Mouse (Mus musculus) liver, embryonic 15.5 days (tissue): Measurements from ENCODE around the gene Fam107a. TPM values are rescaled to one million over a fixed set of nuclear protein-coding genes. Genes with fewer than 3 reads are reported as not detected.

ENCODE experiments used
- ATAC-seq: fragments of 200-750 bp; cut with Nextera tagmentation; 2 replicates; pipeline ENCODE4 v1.8.0; 2017; ENCODE audit warnings: moderate number of reproducible peaks, mild to moderate bottlenecking, moderate library complexity; ENCODE audit not compliant: insufficient read depth
- H3K27ac ChIP-seq: fragments of 300-500 bp; sonication (generic); replicated peaks from 2 replicates; pipeline ENCODE4 v1.5.1; 2015; ENCODE audit warnings: mild to moderate bottlenecking, inconsistent platforms
- H3K27me3 ChIP-seq: fragments of 300-500 bp; sonication (generic); 2 replicates; pipeline ENCODE4 v1.6.1; 2015; ENCODE audit warnings: mild to moderate bottlenecking, inconsistent platforms
- H3K36me3 ChIP-seq: fragments of 300-500 bp; sonication (generic); replicated peaks from 2 replicates; pipeline ENCODE4 v1.6.1; 2015; ENCODE audit warnings: moderate library complexity, mild to moderate bottlenecking, inconsistent platforms
- H3K4me1 ChIP-seq: fragments of 300-500 bp; sonication (generic); replicated peaks from 2 replicates; pipeline ENCODE4 v1.6.1; 2015; ENCODE audit warnings: inconsistent platforms
- H3K4me2 ChIP-seq: fragments of 300-500 bp; sonication (generic); 2 replicates; pipeline ENCODE4 v1.6.1; 2015; ENCODE audit warnings: moderate library complexity, mild to moderate bottlenecking, inconsistent platforms
- H3K4me3 ChIP-seq: fragments of 300-500 bp; sonication (generic); replicated peaks from 2 replicates; pipeline ENCODE4 v1.5.1; 2015; ENCODE audit warnings: mild to moderate bottlenecking, inconsistent platforms
- H3K9ac ChIP-seq: fragments of 300-500 bp; sonication (generic); 2 replicates; pipeline ENCODE4 v1.6.1; 2015; ENCODE audit warnings: moderate library complexity, mild to moderate bottlenecking, inconsistent platforms
- H3K9me3 ChIP-seq: fragments of 300-500 bp; sonication (generic); replicated peaks from 2 replicates; pipeline ENCODE4 v1.6.1; 2016; ENCODE audit warnings: inconsistent platforms
- WGBS: fragments of 180-500 bp; shearing (Covaris S2); methylation state at CpG from one replicate; pipeline ENCODE4 v1.1.7; 2015; ENCODE audit warnings: mixed read lengths; ENCODE audit not compliant: insufficient replicate concordance; 5-methylcytosine and 5-hydroxymethylcytosine counted together
- polyA plus RNA-seq: library from polyadenylated mRNA; unstranded; fragments of >200 nt; fragmentation: Nextera tagmentation; extraction: Ambion mirVana; gene quantifications from 2 replicates; pipeline ENCODE4 v1.2.1, GENCODE M21; 2015

Fam107a gene
- 0.07 TPM in 1 of 2 replicates, not detected in the other for polyA plus RNA-seq

DNA sequence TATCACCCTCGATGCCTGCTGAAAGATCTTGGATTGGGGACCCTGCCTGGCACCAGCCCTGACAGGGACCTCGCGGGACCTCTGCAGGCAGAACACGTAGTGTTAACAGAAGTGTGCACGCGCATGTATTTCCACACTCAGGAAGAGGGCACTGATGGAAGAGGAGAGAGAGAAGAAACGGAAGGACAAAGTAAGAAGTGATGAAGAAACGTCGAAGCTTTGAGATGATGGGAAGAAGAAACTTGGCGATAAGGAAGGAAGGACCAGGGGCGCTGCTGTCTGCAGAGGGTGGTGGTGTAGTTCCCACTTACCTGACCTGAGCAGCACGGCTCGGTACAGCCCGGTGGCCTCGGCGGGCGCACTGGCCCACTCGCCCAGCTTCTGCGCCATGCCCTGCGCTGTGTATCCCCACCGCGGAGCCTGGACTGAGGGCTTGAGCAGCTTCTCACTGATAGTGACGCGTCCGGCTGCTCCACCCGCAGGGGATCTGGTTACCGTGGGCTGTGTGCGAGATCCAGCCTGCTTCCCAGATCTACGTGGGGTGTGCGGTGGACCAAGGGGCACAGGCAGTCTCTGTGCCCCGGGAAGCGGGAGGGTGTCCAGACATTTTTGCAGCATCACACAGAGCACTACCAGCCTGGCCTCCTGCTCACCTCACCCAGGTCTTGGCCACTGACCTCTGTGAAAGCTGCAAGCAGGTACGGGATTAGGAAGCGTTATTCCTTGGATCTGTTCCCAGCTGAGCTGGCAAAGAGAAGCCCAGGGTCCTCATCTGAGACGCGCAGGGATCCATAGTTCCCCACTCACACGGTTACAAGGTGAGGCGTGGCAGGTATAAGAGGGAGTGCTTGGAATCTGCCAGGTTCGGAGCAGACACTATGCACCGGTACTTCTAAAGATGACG is at the start of gene Fam107a:
Gene Fam107a (minus strand): TSS at position 830 of the 904 bp plus-strand sequence.
- Histone ChIP-seq H3K4me1 (peaks cover 4% of the 10 kb centered on the region; the same call in 1 of the 2 replicates), H3K4me3 (no peak within 1 kb of the TSS), H3K9me3 (no peaks in the 10 kb centered on the region), H3K4me2 (peak within 1 kb of the TSS; percentile 38), H3K27me3 (peaks cover 39% of the 10 kb centered on the region), H3K36me3 (no peaks in the 10 kb centered on the region), H3K9ac (no peak within 1 kb of the TSS), H3K27ac (no peak within 1 kb of the TSS)
- 9% methylated on average over 41 of the region's 41 CpGs for WGBS
- no peak for ATAC-seq

DNA sequence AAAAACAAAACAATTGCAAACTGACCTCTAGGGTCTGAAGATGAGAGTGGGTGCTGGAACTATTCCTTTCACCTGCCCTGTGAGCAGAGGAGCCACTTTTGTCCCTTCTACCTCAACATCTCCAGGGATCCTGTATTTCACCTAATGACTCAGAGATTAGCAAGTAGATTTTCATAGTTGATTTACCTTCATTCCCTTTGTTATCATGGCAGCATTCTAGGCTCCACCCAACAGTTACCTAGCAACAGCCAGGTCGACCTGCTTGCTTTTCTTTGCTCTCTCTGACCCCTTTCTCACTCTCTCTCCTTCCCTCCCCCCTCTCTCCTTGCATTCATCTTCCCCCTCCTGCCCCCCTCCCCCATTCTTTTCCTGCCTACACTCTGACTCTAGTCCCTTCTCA is 49.3 kb upstream of the Fam107a start:
- Histone ChIP-seq H3K4me2 (no peak overlapping the region), H3K9ac (no peak overlapping the region), H3K27me3 (no peaks in the 10 kb centered on the region), H3K36me3 (no peaks in the 10 kb centered on the region), H3K27ac (no peak overlapping the region), H3K9me3 (no peaks in the 10 kb centered on the region), H3K4me3 (no peak overlapping the region), H3K4me1 (no peaks in the 10 kb centered on the region)
- WGBS = 3% methylated on average over 1 of the region's 1 CpGs
- no peak for ATAC-seq

DNA sequence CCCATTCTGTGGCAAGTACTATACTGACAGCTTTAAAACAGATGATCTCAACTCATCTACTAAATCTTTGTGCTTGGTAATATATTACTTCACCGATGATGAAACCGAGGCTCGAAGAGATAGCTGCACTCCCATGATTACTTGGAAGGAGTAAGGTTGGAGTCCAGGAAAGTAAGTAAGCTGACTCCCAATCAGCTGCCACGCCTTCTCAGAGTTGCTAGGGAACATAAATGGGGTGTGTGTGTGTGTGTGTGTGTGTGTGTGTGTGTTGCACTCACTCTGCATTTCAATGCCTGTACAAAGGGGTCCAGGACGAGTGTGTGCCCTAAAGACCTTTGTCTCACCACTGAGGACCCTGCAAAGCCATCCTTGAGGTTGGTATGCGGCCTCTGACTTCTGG is 48.0 kb upstream of the Fam107a start:
- no peak overlapping the region for H3K9ac ChIP-seq
- no peaks in the 10 kb centered on the region for H3K27me3 ChIP-seq
- no peaks in the 10 kb centered on the region for H3K9me3 ChIP-seq
- no peaks in the 10 kb centered on the region for H3K36me3 ChIP-seq
- H3K27ac ChIP-seq = no peak overlapping the region
- H3K4me2 ChIP-seq = no peak overlapping the region
- H3K4me1 ChIP-seq = no peaks in the 10 kb centered on the region
- no peak for ATAC-seq
- no peak overlapping the region for H3K4me3 ChIP-seq
- 56% methylated on average over 6 of the region's 6 CpGs for WGBS

DNA sequence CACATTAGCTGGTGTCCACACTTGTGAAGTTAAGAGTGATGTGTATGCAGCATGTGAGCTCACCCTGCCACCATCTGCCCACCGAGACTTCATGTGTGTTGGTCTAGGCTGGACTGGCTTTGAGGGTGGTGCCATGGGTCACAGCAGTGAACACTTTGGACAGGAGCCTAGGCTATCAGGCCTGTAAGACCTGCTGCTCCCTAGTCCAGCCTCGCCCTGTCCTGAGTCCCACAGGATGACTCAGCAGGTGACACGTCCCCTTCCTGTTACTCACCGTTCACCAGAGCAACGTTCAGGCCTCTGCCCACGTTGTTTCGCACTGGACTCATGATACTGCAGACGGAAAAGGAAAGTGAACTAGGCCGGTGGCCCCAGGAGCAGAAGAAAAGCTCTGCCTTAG is 39.0 kb upstream of the Fam107a start:
- no peak overlapping the region for H3K4me2 ChIP-seq
- H3K9ac ChIP-seq = no peak overlapping the region
- no peaks in the 10 kb centered on the region for H3K27me3 ChIP-seq
- WGBS = 26% methylated on average over 9 of the region's 9 CpGs
- no peak for ATAC-seq
- H3K36me3 ChIP-seq = no peaks in the 10 kb centered on the region
- no peaks in the 10 kb centered on the region for H3K9me3 ChIP-seq
- H3K27ac ChIP-seq = no peak overlapping the region
- no peaks in the 10 kb centered on the region for H3K4me1 ChIP-seq
- no peak overlapping the region for H3K4me3 ChIP-seq

DNA sequence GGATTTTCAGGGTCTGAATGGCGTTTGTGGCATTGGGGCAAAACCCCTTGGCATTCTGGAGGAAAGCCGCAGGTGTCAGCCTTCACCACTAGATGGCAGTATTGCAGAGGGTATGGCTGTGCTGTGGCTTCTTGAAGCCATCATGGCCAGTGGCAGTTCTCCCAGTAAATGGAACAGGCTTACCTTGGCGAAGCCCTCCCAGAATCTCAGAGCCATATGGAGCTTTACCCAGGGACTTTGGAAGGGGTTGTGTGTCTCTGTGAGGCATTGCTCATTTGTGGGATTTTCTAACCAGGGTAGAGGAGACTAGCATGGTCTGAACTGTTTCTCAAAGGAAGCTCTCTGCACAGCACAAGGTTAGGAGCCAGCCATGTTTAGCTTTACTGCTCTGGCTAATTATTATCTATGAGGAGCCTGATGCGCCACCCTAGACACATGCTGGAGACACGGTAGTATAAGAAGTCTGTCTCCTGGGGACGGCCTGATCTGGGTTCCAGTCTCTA is 38.2 kb upstream of the Fam107a start:
- Histone ChIP-seq H3K27ac (no peak overlapping the region), H3K9me3 (no peaks in the 10 kb centered on the region), H3K27me3 (no peaks in the 10 kb centered on the region), H3K4me3 (no peak overlapping the region), H3K4me2 (no peak overlapping the region), H3K36me3 (no peaks in the 10 kb centered on the region), H3K4me1 (no peaks in the 10 kb centered on the region), H3K9ac (no peak overlapping the region)
- 31% methylated on average over 6 of the region's 6 CpGs for WGBS
- peak; percentile 37; the same call in 1 of the 2 replicates for ATAC-seq

DNA sequence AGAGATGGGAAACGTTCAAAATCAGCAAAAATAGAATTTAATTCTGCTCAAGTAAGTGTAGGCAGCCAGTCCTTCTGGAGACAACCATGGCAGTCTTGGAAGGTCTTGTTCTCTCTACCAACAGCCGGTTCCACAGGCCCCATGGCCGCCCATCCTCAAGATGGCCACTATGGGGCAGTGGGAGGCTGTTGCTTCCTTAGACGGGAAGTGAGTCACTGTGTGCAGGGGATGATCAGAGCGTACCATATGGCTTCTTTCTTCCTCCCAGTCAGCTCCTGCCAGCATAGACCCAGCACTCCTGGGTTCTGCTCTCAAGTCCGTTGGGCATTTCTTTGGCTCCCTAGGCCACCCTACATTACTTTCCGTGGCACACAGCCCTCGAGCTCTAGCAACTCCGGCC is 31.1 kb upstream of the Fam107a start:
- no peak for ATAC-seq
- Histone ChIP-seq H3K9me3 (no peaks in the 10 kb centered on the region), H3K4me2 (no peak overlapping the region), H3K36me3 (no peaks in the 10 kb centered on the region), H3K4me1 (no peaks in the 10 kb centered on the region), H3K27ac (no peak overlapping the region), H3K9ac (no peak overlapping the region), H3K4me3 (no peak overlapping the region), H3K27me3 (no peaks in the 10 kb centered on the region)
- WGBS = 44% methylated on average over 9 of the region's 9 CpGs

DNA sequence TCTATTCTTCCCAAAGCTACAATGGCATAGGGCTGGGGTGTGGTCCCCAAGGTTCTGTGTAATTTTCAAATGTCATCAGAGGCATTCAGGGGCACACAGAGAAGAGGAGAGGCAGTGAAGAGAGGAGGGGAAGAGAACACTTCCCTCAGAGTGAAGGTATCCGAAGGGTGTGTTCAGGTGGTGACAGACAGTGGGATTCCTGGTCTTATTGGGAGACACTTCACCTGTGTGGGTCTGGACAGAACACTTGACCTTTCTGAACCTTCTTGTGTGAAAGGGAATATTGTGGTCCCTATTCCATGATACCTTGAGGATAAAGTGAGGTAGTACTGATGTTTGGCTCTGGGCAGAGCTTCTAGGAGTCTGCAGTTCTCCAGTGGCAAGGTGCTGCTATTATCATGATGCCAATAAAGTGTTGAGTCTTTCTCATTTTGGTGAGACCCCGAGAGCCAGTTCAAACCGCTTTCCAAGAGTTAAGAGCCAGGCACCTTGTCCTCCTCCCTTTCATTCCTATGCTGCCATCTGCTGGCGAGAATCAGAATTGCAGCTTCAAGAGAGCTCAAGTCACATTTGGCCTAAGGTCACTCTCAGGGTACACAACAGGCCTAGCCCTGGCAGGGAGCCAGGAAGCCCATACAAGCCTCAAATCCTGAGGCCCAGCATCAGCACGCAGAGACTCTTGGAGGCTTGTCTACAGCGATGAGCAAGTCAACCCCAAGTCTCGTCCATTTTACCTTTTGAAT is 28.6 kb upstream of the Fam107a start:
- no peak for ATAC-seq
- 16% methylated on average over 7 of the region's 7 CpGs for WGBS
- Histone ChIP-seq H3K36me3 (no peaks in the 10 kb centered on the region), H3K9me3 (no peaks in the 10 kb centered on the region), H3K9ac (no peak overlapping the region), H3K4me2 (no peak overlapping the region), H3K4me1 (no peaks in the 10 kb centered on the region), H3K4me3 (no peak overlapping the region), H3K27me3 (no peaks in the 10 kb centered on the region), H3K27ac (no peak overlapping the region)

DNA sequence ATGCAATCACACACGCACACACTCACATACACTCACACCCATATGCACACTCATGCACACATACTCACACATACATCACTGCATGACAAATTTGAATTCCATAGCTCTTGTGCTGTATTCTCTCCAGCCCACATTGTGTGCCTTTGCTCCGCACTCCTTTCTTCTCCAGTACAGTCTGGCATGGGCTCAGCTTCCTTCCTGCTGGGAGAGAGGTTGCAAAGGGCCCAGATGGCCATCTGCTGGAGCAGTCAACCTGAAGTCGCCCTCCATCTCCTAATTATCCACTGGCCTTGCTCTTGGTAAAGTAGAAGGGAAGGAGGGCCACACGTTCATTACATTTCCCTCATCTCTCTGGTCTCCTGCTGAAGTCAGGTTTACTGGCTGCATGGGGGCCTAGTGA is 27.7 kb upstream of the Fam107a start:
- no peaks in the 10 kb centered on the region for H3K36me3 ChIP-seq

DNA sequence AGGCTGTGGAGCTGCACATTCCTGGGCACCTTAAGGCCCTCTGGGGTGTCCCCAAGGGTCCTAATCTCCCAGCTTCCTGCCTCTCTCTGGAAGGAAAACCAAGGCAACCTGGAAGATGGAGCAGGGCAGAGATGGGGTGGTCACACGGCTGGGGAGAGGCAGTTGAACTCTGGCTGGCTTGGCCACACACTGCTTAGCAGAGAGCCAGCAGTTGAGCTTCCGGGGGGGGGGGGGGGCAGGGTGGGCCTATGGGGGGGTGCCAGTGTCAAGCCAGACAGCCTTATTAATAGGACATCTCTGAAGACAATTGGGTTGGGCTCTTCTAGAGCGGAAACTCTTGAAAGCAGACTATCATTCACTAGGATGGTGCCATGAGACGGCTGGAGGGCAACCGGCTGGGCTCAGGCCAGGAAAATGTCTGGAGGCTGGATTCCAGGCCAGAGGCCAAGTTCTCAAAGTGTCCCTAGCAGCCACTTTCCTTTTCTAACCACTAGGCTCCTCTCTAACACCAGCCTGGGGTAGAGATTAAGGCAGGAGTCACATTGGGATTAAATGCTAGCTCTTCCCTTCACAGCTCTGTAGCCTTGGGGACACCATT is 24.8 kb upstream of the Fam107a start:
- Histone ChIP-seq H3K27me3 (no peaks in the 10 kb centered on the region), H3K36me3 (no peaks in the 10 kb centered on the region), H3K4me2 (no peak overlapping the region), H3K9ac (no peak overlapping the region), H3K4me1 (no peaks in the 10 kb centered on the region), H3K27ac (no peak overlapping the region), H3K4me3 (no peak overlapping the region), H3K9me3 (no peaks in the 10 kb centered on the region)
- ATAC-seq = no peak
- WGBS = 60% methylated on average over 5 of the region's 5 CpGs

More for the DNA sequence above, 27.7 kb upstream of the Fam107a start:
- Histone ChIP-seq H3K27me3 (no peaks in the 10 kb centered on the region), H3K27ac (no peak overlapping the region), H3K9ac (no peak overlapping the region), H3K4me2 (no peak overlapping the region), H3K9me3 (no peaks in the 10 kb centered on the region), H3K4me1 (no peaks in the 10 kb centered on the region), H3K4me3 (no peak overlapping the region)
- 60% methylated on average over 4 of the region's 4 CpGs for WGBS
- no peak for ATAC-seq

- no peaks in the 10 kb centered on the region for H3K9me3 ChIP-seq
- H3K27me3 ChIP-seq = no peaks in the 10 kb centered on the region
- no peak overlapping the region for H3K4me2 ChIP-seq
- WGBS = 57% methylated on average over 4 of the region's 4 CpGs
- no peak for ATAC-seq
- no peak overlapping the region for H3K4me3 ChIP-seq
- no peak overlapping the region for H3K9ac ChIP-seq
- H3K27ac ChIP-seq = no peak overlapping the region
- H3K36me3 ChIP-seq = no peaks in the 10 kb centered on the region
- H3K4me1 ChIP-seq = no peaks in the 10 kb centered on the region
These were observed 22.4 kb upstream of the Fam107a start for GRCm38 (mm10) chr14:8340226-8340625.

- H3K4me1 ChIP-seq = no peaks in the 10 kb centered on the region
- WGBS = 71% methylated on average over 10 of the region's 10 CpGs
- H3K9me3 ChIP-seq = no peaks in the 10 kb centered on the region
- no peak overlapping the region for H3K27ac ChIP-seq
- no peak overlapping the region for H3K4me2 ChIP-seq
- no peaks in the 10 kb centered on the region for H3K27me3 ChIP-seq
- H3K9ac ChIP-seq = no peak overlapping the region
- ATAC-seq = no peak
- no peak overlapping the region for H3K4me3 ChIP-seq
- no peaks in the 10 kb centered on the region for H3K36me3 ChIP-seq
These were observed 18.1 kb upstream of the Fam107a start for GRCm38 (mm10) chr14:8335947-8336346.
